Mouse (Mus musculus): ENCODE measurements at regions not wholly inside any gene's neighbourhood (a gene's known extent, or its start where the extent isn't known, plus 50 kb on each side); places are given as distances from the start of the nearest gene placed in this dataset.

DNA sequence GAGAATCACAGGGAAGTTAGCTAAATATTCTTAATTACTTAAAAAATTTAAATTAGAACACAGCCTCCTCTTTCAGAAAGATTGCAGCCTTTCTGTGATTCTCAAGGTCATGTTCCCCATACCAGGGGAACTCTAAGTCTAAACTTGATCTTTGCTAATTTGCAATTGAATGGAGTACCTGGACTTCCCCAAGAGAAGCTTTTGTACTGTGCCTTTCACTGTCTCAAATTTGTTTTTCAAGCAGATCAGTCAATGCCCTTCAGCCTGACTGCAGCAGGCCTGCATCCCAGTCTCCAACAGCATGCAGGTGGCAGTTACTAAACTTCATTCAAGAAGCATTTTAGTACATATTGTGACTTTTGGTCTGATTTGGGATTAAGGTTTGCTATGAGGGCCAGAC lies 611.8 kb downstream of the Snca start:
- no peak for ATAC-seq (ENCODE audit: insufficient read depth, low FRiP score, low TSS enrichment)
- Histone ChIP-seq H3K9ac (ENCODE audit: low read length) (no peak overlapping the region), H3K27me3 (ENCODE audit: control insufficient read depth, insufficient read depth, low read length) (no peaks in the 10 kb centered on the region), H3K4me1 (ENCODE audit: control insufficient read depth, insufficient read depth, low read length) (no peaks in the 10 kb centered on the region), H3K9me3 (ENCODE audit: control insufficient read depth, low read length) (no peaks in the 10 kb centered on the region), H3K27ac (ENCODE audit: low read depth, low read length) (no peak overlapping the region), H3K4me3 (ENCODE audit: low read depth, low read length) (no peak overlapping the region), H3K4me2 (ENCODE audit: low read depth) (no peak overlapping the region), H3K36me3 (ENCODE audit: control insufficient read depth, insufficient read depth, low read length) (no peaks in the 10 kb centered on the region)
- no peak for DNase-seq (ENCODE audit: low spot score)

DNA sequence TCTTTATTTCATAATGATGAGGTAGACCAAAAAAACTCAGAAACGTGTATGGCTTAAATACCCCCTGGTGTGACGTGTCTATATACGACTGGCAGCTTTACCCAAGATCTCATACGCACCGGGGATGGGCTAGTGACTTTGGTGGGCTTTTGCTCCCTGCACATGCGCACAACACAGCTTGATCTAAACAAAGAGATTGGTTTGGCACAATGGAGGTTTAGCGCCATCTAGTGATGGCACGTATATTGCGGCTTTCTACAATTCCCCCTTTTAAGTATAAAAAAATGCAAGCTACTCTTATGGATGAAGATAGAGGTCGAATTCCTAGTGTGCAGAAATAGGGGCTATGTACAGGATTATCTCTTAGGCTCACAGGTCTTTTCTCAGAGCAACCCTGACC lies 628.1 kb downstream of the Snca start:
- Histone ChIP-seq H3K9me3 (ENCODE audit: control insufficient read depth, low read length) (no peaks in the 10 kb centered on the region), H3K4me3 (ENCODE audit: low read depth, low read length) (no peak overlapping the region), H3K9ac (ENCODE audit: low read length) (no peak overlapping the region), H3K4me2 (ENCODE audit: low read depth) (no peak overlapping the region), H3K27ac (ENCODE audit: low read depth, low read length) (no peak overlapping the region), H3K27me3 (ENCODE audit: control insufficient read depth, insufficient read depth, low read length) (no peaks in the 10 kb centered on the region), H3K36me3 (ENCODE audit: control insufficient read depth, insufficient read depth, low read length) (no peaks in the 10 kb centered on the region), H3K4me1 (ENCODE audit: control insufficient read depth, insufficient read depth, low read length) (no peaks in the 10 kb centered on the region)
- no peak for ATAC-seq (ENCODE audit: insufficient read depth, low FRiP score, low TSS enrichment)
- DNase-seq (ENCODE audit: low spot score): peak; percentile 51
- WGBS: 75% methylated on average over 10 of the region's 10 CpGs

All from neural tube, embryonic 11.5 days (tissue).